Mouse (Mus musculus) 3134 (cell line): ENCODE results near the gene Slc31a1.

Source experiments
- DNase-seq: peaks from one replicate; pipeline ENCODE4 v3.0.0-alpha.2; 2011; ENCODE audit warnings: low spot score; ENCODE audit not compliant: insufficient read length; ENCODE audit errors: extremely low read depth

Slc31a1 gene

GRCm38 (mm10) chr4:62398956-62399355 lies 38.4 kb downstream of the Slc31a1 start:
- peak; percentile 67 for DNase-seq

- no peak for DNase-seq
These were observed 45.6 kb downstream of the Slc31a1 start for GRCm38 (mm10) chr4:62406133-62406532.

GRCm38 (mm10) chr4:62407730-62408582 lies 47.4 kb downstream of the Slc31a1 start:
- peak; percentile 71 for DNase-seq

- peak; percentile 93 for DNase-seq
These were observed 48.2 kb downstream of the Slc31a1 start, which contains the start of the genes Cdc26 and Prpf4 for GRCm38 (mm10) chr4:62408601-62409282. TSS of gene Cdc26 (minus strand) at chr4:62408642. TSS of gene Prpf4 (plus strand) at chr4:62408797.

GRCm38 (mm10) chr4:62409615-62410014 lies 49.1 kb downstream of the Slc31a1 start:
- no peak for DNase-seq

GRCm38 (mm10) chr4:62410325-62410724 lies 49.8 kb downstream of the Slc31a1 start:
- DNase-seq, result no peak

- DNase-seq, result no peak
These were observed 51.1 kb downstream of the Slc31a1 start for GRCm38 (mm10) chr4:62411606-62412005.

GRCm38 (mm10) chr4:62418448-62418847 lies 57.9 kb downstream of the Slc31a1 start:
- DNase-seq, result no peak

GRCm38 (mm10) chr4:62419091-62419490 lies 58.6 kb downstream of the Slc31a1 start:
- no peak for DNase-seq

GRCm38 (mm10) chr4:62425891-62426290 lies 65.4 kb downstream of the Slc31a1 start:
- no peak for DNase-seq

- DNase-seq, result peak; percentile 25
These were observed 67.6 kb downstream of the Slc31a1 start for GRCm38 (mm10) chr4:62427978-62428758.

GRCm38 (mm10) chr4:62429616-62430015 lies 69.1 kb downstream of the Slc31a1 start:
- DNase-seq, result no peak

- no peak for DNase-seq
These were observed 70.2 kb downstream of the Slc31a1 start for GRCm38 (mm10) chr4:62430678-62431077.

GRCm38 (mm10) chr4:62431522-62431921 lies 71.0 kb downstream of the Slc31a1 start:
- DNase-seq, result no peak

- peak; percentile 52 for DNase-seq
These were observed 73.7 kb downstream of the Slc31a1 start for GRCm38 (mm10) chr4:62433939-62434870.

- no peak for DNase-seq
These were observed 74.6 kb downstream of the Slc31a1 start, which contains the start of gene Rnf183 for GRCm38 (mm10) chr4:62435081-62435480. TSS of gene Rnf183 (minus strand) at chr4:62435252.

GRCm38 (mm10) chr4:62437256-62437778 lies 76.8 kb downstream of the Slc31a1 start:
- no peak for DNase-seq

- DNase-seq, result no peak
These were observed 77.3 kb downstream of the Slc31a1 start for GRCm38 (mm10) chr4:62437871-62438270.

- DNase-seq, result no peak
These were observed 79.3 kb downstream of the Slc31a1 start for GRCm38 (mm10) chr4:62439793-62440192.

- no peak for DNase-seq
These were observed 80.0 kb downstream of the Slc31a1 start for GRCm38 (mm10) chr4:62440544-62440943.
